ENCODE assay signal across 26 mouse cellular contexts in the genomic region with DNA sequence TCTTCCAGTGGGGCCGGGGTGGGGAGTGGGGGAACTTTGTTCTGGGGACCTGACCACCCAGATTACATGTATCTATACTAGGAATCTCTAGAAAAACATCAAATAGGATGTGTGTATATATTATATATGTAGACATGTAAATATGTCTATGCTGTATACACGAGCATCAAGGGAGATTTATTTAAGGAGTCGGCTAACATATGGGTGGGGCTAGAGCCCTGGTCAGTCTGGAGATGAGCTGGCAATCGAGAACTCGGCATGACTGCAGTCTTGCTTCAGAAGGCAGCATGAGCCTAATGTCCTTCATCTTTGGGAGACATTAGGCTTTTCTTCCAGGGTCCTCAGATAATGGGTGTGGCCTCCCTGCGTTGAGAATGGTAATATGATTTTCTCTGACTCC.
"Had no signal": no experiment of that assay in that cellular context is flagged by ENCODE, and none has a peak within 500 bp of the region (broad histone marks: within the 10 kb centered on the region; RNA-seq: fewer than 3 reads in every experiment).

No protein-coding gene starts in this region.

- H3K36me3 ChIP-seq: heart, embryonic 13.5 days; heart, embryonic 15.5 days; hindbrain, embryonic 10.5 days; hindbrain, embryonic 12.5 days; limb, embryonic 10.5 days; limb, embryonic 12.5 days had no signal

- H3K9me3 ChIP-seq: heart, embryonic 13.5 days; heart, embryonic 15.5 days; hindbrain, embryonic 10.5 days; hindbrain, embryonic 12.5 days; limb, embryonic 10.5 days; limb, embryonic 12.5 days had no signal

- DNase-seq: gastrocnemius, adult 2 months; gastrocnemius, postnatal 10 days; gastrocnemius, postnatal 25 days; heart, adult 2 months; heart, postnatal 14 days; heart, postnatal 4 days; kidney, adult 18-20 months; kidney, adult 8-10 months; kidney, postnatal 10 days; kidney, postnatal 25 days; kidney, postnatal 4 days; liver had no signal

- H3K4me1 ChIP-seq: hindbrain, embryonic 12.5 days; limb, embryonic 10.5 days; limb, embryonic 12.5 days had no signal

- H3K27ac ChIP-seq: gastrocnemius, adult 2 months; heart, adult 2 months; heart, embryonic 13.5 days; heart, embryonic 15.5 days; hindbrain, embryonic 10.5 days; hindbrain, embryonic 12.5 days; hindbrain, embryonic 14.5 days; layer of hippocampus, adult 2 months; left cerebral cortex, adult 2 months; limb, embryonic 10.5 days; limb, embryonic 12.5 days had no signal

- ATAC-seq: hindbrain, embryonic 16.5 days; inflammation-experienced regulatory T-cells, adult 6 months; intestine, embryonic 16.5 days had no signal

- H3K9ac ChIP-seq: heart, embryonic 13.5 days; heart, embryonic 15.5 days; hindbrain, embryonic 12.5 days; hindbrain, embryonic 14.5 days; limb, embryonic 12.5 days had no signal

- H3K27me3 ChIP-seq: heart, embryonic 13.5 days; heart, embryonic 15.5 days; hindbrain, embryonic 12.5 days; limb, embryonic 12.5 days had no signal

- H3K4me2 ChIP-seq: heart, embryonic 11.5 days; heart, embryonic 13.5 days; heart, embryonic 15.5 days; hindbrain, embryonic 12.5 days; hindbrain, embryonic 14.5 days; limb, embryonic 12.5 days; liver, embryonic 11.5 days had no signal

- H3K4me3 ChIP-seq: gastrocnemius, adult 2 months; heart, adult 2 months; heart, embryonic 13.5 days; heart, embryonic 15.5 days; hindbrain, embryonic 10.5 days; hindbrain, embryonic 12.5 days; layer of hippocampus, adult 2 months; left cerebral cortex, adult 2 months; limb, embryonic 10.5 days; limb, embryonic 12.5 days had no signal
